Mouse (Mus musculus) heart, postnatal 36 days (tissue): ENCODE results near the gene Lmf2. TPM values are rescaled to one million over a fixed set of nuclear protein-coding genes. Genes with fewer than 3 reads are reported as not detected.

Experiments used
- DNase-seq, 2 experiments: peaks; one replicate each; pipeline ENCODE4 v3.0.0; 2021 to 2022
- intact Hi-C: fragments of 180-260 bp; cut with DNase I; formaldehyde crosslinking; loops from one replicate; pipeline ENCODE4 v1.15.1; 2025
- total RNA-seq, 2 experiments: library from RNA; stranded (reverse); gene quantifications; 2 replicates each; pipeline ENCODE4 v1.2.3; 2021

Lmf2 gene
- total RNA-seq, 2 experiments from 2014 or later: 29.0 to 33.2 TPM

DNA sequence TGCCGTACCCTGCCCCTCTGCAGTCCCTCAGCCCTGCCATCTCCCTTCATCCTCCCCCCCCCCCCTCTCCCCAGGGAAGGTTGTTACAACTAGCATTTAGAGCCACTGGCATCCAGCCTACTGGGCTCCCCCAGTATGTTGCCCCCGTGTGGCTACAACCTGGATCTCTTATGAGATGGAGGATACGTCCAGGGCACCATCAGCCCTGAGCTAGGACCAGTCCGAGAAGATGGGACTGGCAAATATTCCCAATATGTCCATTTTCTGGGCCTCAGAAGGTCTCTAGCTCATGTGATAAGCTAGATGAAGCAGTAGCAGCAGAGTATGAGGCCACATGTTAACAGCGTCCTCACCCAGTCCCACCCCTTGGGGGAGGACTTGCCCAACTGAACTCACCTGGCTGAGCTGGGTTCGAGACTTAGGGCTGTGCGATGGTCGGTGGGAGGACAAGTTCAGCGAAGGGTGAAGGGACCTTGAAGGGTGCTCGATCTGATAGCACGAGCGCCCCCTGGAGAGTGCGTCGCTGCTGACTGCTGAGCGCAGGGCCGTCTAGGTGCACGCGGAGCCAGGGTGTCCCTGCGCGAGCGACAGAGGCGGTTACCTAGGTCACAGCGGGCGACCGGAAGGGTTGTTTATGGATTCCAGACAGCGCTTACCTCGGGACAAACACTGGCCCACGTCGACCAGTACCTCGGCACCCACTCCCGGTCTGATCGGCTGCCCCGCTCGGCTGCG is 17.7 kb upstream of the Lmf2 start:
- DNase-seq: peak; percentile 87 to 88
- intact Hi-C loops: no loop called here

DNA sequence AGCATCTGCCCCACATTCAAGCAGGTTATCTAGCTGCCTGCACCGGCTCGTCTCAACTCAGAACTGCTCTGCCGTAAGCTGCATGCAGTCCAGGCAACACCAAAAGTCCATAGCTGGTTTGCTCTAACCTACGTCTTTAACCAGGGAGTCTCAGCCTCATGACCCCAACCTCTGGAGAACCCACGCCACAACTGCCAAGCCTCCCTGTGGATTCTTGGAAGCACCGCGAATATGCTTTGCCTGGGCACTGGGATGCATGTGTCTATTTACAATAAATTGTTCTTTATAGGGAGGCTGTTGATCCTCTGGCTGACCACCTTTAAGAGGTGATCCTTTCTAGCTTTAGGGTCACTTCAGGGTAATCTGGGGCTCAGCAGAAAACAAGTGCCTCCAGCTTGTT is 17.1 kb upstream of the Lmf2 start:
- intact Hi-C loops: no loop called here
- no peak for DNase-seq

DNA sequence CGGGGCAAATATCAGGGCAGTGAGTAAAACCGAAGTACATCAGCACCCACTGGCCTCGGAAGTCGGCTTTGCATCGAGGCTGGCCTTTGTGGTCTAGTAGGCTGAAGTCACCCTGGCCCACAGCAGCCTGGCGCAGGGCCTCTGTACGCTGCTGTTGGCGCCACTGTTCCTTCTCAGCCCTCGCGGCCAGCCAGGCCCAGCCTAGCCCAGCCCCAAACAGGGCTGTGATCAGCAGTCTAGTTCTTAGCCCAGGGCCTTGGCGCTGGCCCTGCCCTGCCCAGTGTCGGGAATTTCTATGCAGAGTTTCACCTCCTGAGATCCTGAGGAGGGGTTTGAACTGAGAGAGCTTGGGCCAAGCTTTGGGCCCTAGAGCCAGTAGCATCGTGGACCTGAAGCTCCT is 16.6 kb upstream of the Lmf2 start:
- no peak for DNase-seq
- intact Hi-C loops: no loop called here

DNA sequence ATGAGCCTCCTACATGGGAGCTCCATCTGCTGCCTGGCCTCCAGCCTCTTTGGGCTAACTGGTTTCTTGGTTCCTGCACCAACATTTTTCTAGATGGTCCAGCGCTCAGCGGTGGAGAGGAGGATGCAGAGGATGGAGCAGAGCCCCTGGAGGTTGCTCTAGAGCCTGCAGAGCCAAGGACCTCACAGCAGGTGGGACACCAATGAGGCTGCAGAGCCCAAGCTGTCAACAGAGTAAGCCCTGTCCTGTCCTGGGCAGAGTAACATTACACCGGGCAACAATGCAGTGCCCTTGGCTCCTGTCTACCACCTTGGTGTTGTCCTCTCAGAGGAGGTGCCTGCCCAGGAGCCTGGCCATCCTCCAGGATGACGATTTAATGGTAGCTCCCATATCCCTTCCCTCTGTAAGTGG is 9.7 kb upstream of the Lmf2 start:
- intact Hi-C loops: no loop called here
- no peak for DNase-seq

DNA sequence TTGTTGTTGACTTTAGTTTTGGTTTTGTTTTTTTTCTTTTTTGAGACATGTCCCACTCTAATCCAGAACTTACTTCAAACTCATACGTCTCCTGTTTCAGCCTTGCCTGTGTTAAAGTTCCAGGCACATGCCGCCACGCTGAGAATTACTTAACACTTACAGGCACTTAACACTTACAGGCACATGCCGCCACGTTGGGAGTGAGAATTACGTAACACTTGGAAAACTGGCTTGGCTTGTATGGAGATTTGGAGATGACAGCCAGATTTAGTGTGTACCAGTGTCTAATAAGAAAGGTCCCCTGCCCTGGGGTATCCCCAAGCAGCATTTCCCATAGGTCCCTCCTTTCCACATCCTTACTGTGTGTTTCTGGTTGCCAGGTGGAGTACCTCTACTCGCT is 7.6 kb upstream of the Lmf2 start:
- intact Hi-C loops: no loop called here
- no peak for DNase-seq

DNA sequence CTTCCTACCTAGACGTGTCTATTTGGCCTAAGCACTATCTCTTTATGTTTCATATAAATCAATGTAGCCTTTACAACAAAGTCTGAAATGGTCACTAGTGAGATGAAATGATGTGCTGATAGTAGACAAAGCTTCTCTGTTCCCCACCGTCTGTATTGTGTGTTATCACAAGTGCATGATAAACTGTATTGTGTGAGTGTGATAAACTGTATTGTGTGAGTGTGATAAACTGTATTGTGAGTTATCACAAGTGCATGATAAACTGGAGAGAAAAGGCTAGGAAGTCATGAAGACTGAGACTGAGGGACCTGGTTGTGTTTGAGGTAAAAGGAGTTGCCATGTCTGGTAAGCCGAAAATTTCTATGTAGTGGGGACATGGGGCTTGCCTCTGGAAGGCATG is 3.3 kb upstream of the Lmf2 start:
- DNase-seq: no peak
- intact Hi-C loops: loop anchor here (5.0 kb wide), 2 partner anchors 69 to 236 kb away; partner anchors contain the start of genes C730034F03Rik, Chkb, Cpt1b and Gm44502

DNA sequence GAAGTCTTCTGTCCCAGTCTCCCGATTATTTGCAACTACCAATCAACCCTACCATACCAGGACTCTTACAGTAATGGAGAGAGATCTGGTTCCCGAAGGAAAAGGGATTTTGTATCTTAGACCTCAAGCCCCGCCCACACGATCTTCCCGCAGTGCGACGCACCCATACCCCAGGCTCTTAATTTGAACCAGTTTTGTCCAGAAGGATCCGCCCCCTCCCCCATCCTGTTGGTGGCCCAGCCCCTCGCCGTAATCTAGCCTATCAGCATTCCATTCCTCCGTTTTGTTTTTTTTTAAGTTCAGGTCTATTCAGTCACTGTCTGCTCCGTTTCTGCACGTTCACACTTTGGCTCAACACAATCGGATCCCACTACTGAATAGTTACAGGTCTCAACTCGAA is 913 bp upstream of the Lmf2 start:
- no peak for DNase-seq

DNA sequence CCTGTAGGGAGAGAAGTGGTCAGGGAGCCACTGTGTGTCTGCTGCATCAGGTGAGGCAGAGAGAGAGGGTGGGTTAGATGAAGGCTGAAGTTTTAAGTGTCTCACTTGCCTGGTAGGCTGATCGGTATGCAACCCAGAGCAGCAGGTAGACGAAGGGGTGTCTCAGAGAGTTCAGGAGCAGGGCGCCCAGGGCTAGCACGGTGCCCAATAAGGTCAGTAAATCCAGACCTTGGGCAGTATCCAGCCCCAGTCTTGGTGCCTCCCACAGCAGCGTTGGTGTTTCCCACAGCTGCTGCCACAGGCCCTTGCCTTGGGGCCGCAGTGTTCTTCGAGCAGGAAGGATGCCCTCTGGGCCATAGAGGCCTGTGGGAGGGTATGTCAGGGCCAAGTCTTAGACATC is 1.0 kb downstream of the Lmf2 start:
- intact Hi-C loops: loop anchor here (2.0 kb wide), 1 partner anchor 40 kb away; the partner anchor contains the start of gene Sbf1
- no peak for DNase-seq

More for the DNA sequence above, 913 bp upstream of the Lmf2 start:
- intact Hi-C loops: loop anchor here (5.0 kb wide), 2 partner anchors 71 to 234 kb away; partner anchors contain the start of genes C730034F03Rik, Chkb, Cpt1b and Gm44502

DNA sequence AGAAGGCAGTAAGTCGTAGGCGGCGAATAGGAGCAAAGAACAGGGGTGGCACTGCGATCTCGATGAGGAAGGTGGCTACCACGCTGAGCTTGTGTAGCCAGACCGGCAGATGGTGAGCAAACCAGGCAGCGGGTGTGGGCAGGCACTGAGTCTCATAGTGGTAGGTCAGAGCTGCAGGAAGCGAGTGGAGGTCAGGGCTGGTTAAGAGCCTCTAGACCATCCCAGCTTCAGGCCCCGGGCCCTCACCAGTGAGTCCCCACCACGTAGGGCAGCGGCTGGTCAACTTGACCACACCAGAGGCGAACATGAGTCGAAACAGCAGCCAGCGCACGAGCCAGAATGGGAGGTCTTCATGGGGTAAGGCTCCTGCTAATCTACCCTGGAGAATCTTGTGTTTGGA is 1.6 kb downstream of the Lmf2 start:
- no peak for DNase-seq
- intact Hi-C loops: loop anchor here (2.0 kb wide), 1 partner anchor 39 kb away; the partner anchor contains the start of gene Sbf1

DNA sequence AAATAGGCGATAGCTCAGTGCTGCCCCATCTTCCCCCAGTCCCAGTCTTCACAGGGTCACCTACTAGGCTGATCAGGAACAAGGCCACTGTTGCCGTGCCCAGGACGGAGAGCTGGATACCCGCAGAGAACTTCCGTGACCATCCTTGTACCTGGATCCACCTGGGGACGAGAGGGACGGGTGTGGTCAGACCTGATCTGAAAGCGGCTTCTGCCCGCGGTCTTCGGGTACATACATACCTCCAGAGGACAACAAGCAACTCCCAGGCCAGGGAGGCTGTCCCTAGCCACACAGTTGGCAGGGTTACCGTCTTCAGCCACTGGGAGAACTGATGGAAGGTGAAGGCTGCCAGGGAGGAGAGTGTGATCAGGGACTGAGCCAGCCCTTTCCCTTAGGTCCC is 2.7 kb downstream of the Lmf2 start:
- no peak for DNase-seq
- intact Hi-C loops: no loop called here

DNA sequence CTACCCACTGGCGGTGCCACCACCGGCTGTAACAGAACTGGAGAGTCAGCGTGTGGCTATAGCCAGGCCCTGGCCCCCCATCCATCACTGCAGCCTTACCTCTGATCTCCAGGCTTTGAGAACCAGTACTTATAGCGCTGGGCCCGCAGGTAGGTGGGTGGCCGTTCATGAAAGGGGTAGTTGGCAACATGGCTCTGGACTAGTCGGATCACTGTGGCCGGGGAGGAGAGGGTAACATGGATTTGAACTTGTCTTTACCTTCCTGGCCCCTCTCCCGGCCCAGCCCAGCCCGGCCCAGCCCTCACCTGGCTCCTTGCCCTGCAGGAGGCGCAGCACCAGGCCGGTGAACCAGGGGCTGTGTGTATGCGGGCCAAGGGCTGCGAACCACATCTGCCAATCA is 3.4 kb downstream of the Lmf2 start:
- DNase-seq: no peak
- intact Hi-C loops: no loop called here

DNA sequence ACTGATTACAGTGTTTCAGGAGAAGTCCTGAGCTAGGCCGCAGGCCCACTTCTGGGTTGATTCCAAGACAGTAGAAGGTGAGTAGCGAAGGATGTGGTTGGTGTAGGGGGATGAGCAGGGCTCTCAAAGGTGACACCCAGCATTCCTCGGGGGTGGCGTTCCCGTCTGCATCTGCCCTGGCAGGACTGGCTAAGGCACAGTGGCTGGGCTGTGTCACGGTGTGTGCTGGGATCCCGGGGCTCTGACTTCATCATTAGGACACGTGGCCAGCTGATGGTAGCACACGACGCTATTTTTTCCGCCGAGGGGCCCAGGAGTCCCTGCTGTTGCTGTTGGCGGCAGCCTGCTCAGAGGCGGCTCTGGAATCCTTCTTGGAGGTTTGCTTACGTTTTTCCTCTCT is 4.2 kb downstream of the Lmf2 start:
- intact Hi-C loops: no loop called here

DNA sequence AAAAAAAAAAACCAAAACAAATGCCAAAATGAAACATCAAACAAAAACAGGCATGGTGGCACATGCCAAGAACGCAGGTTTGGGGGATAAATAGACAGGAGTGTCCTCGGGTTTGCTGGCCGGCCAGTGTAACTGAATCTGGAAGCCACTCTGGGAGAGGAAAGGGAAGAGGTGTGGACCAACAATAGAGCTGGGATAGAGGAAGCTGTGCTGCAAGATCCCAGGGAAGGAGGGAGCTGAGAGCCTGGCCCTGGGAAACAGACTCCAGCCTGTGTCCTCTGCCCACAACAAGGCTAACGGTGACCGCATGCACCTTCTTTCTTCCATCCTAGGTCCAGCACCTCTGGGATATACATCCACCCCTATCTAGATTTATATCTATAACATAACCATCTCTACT is 5.0 kb downstream of the Lmf2 start:
- intact Hi-C loops: no loop called here
- DNase-seq: no peak

More for the DNA sequence above, 4.2 kb downstream of the Lmf2 start:
- DNase-seq: no peak

DNA sequence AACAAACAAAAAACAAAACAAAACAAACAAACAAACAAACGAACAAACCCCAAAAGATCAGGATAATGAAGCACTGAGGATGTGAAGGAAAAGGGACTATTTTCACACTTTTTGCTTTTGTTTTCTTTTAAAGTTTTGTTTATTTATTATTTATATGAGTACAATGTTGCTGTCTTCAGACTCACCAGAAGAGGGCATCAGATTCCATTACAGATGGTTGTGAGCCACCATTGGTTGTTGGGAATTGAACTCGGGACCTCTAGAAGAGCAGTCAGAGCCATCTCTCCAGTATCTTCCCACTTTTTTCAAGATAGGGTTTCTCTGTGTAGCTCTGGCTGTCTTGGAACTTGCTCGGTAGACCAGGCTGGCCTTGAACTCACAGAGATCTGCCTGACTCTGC is 12.1 kb downstream of the Lmf2 start:
- intact Hi-C loops: loop anchor here (5.0 kb wide), 1 partner anchor 124 kb away; no protein-coding TSS in a partner anchor

DNA sequence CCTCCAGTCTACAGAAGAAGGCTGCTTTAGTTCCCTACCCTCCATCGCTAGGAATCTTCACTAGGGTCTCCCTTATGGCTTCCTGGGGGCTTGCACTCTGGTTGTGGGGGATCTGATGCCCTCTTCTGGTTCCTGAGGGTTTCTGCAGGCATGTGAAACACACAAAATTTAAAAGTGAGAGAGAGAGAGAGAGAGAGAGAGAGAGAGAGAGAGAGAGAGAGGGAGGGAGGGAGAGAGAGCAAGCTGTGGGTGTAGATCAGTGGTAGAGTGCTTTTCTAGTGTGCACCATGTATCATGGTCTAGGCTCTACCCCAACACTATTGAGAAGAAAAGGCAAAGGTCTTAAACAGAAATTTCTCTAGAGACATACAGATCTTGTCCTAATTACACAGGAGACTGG is 13.8 kb downstream of the Lmf2 start:
- intact Hi-C loops: loop anchor here (5.0 kb wide), 1 partner anchor 126 kb away; no protein-coding TSS in a partner anchor
- DNase-seq: no peak

More for the DNA sequence above, 12.1 kb downstream of the Lmf2 start:
- DNase-seq: no peak

DNA sequence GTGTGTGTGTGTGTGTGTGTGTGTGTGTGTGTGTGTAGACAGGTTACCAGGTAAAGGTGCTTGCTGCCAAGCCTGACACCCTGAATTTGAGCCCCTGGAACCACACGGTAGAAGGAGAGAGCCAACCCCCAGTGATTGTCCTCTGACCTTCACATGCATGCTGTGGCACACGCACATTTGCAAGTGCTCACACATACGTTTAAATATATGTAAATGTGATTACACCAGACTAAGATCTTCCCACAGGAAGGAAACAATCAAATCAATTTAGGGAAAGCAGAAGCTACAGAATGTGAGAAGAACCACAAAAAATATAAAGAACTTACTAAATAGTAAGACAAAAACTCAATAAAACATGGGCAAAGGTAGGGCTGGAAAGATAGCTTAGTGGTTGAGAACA is 15.3 kb downstream of the Lmf2 start:
- no peak for DNase-seq
- intact Hi-C loops: loop anchor here (5.0 kb wide), 1 partner anchor 127 kb away; no protein-coding TSS in a partner anchor

DNA sequence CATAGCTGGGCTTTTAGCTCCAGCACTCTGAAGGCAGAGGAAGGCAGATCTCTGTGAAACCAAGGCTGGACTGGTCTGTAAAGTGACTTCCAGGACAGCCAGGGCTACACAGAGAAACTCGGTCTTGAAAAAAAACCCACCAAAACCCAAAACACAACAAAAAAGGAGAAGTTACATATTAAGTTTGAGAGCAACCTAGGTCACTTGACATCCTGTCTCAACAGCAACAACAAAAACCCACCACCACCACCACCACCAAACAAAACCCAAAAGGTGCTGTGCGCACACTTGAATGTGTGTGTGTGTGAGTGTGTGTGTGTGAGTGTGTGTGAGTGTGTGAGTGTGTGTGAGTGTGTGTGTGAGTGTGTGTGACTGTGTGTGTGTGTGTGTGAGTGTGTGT is 15.8 kb downstream of the Lmf2 start:
- intact Hi-C loops: loop anchor here (5.0 kb wide), 1 partner anchor 128 kb away; no protein-coding TSS in a partner anchor
- no peak for DNase-seq

DNA sequence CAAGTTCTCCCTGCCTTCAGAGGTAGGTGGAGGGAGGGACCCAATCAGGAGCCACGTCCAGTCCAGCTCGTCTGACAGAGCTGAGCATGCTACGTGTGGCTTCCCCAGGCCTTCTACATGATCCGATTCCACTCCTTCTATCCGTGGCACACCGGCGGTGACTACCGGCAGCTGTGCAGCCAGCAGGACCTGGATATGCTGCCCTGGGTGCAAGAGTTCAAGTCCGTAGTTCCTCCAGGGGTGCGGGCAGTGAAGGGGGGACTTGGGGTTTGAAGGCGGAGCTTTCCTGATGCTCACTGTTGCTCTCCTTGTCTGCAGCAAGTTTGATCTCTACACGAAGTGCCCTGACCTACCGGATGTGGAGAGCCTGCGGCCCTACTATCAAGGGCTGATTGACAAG is 19.0 kb downstream of the Lmf2 start:
- no peak for DNase-seq
- intact Hi-C loops: no loop called here

DNA sequence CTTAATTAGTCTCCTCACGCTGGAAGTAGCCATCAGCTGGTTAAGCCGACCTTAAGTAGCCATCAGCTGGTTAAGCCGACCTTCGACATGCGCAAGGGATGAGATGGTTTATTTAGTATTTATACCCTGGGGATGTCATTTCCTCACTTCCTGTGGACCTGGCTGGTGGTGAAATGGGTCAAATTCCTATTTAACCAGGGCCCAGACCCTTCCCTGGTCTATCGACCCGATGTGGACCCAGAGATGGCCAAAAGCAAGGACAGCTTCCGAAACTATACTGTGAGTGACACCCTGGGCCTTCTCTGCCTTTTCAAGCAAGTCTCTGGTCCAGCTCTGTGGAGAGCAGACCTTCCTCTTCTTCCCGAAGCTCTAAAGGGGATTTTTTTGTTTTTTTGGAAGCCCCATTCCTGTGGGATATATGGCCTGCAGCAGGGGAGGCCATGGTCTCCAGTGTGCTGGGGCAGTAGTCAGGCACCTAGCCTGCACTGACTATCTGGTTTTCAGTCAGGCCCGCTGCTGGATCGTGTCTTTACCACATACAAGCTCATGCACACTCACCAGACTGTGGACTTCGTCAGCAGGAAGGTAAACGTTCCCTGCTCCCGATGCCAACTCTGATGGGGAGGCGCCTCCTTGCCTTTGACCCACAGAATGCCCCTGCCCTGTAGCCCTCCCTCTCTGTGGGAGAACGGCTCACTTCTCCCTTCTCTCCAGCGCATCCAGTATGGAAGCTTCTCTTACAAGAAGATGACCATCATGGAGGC is 20.5 kb downstream of the Lmf2 start:
- intact Hi-C loops: no loop called here
- no peak for DNase-seq

DNA sequence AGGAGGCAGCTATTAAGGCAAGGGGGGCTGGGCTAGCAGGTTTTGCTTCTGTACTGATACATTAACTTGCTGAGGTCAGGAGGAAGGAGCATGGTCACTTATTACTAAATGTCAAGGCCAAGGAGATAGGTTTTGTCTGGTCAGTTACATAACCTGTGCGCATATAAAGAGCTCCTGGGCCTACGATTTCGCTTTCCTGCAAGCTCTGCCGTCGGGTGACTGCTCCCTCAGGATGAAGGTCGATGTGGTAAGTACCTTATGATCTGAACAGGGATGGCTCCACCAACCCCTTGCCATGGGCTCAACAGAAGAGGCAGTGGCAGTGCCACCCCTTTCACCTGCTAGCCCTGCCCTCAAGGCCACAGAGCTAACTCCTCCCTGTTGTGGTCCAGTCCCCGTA is 21.2 kb downstream of the Lmf2 start, which contains the start of gene Miox:
Miox (plus strand) TSS at position 128 of the 400 bp plus-strand sequence.
- no peak for DNase-seq
- intact Hi-C loops: no loop called here

DNA sequence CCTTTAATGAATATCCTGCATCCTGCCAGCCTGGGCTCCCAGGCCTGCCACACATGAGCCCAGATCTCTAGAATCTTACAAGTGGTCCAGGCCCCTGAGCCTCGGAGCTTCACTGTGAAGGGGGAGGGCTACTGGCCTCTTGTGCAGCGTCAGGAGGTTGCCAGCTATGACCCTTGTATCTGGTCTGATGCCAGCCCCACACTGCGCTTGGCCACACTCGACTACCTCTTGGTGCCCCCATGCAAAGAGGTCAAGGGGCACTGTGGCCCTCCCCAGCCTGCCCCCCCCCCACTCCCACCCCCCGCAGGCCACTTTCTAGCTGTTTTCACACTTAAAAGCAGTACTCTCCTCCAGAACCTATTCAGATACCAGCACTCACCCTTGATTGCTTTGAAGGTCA is 29.0 kb downstream of the Lmf2 start:
- DNase-seq: no peak
- intact Hi-C loops: no loop called here
